Mouse (Mus musculus): ENCODE measurements at regions not wholly inside any gene's neighbourhood (a gene's known extent, or its start where the extent isn't known, plus 50 kb on each side); places are given as distances from the start of the nearest gene placed in this dataset.

DNA sequence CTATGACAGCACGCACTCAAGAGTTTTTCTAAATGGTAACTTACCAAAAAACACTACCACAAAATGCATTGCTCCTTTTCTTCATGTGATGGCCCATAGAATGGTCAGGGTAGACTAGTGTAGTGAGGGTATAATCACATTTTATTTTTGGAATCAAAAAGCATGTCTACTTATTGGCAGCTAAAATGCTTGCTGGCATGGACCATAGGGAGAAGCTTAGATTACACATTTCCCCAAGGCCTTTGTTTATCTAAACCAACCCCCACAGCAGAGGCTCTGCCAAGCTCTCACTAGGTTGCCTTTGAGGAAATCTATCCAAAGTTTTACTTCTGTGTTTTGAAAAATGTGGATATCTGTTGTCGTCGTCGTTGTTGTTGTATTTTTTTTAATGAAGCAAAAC is 235.3 kb upstream of the Rnaseh2b start:
- no peak for DNase-seq (ENCODE audit: low spot score in 2 of 2)

DNA sequence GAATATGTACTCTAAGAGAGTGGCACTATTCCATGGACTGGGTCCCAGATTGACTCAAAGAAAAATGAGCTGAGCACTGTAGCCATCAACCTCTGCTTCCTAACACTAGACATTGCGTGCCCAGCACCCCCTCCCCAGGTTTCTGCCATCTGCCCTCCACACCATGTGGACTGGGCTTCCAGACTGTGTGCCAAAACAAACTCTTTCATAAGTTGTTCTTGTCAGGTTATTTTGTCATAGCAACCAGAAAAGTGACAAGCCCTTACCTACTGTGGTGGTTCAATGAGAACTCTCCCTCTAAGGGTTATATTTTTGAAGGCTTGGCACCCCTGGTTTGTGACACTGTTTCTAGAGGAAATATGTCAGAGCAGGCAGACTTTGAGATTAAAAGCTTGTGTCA is 234.3 kb upstream of the Rnaseh2b start:
- DNase-seq (ENCODE audit: low spot score in 2 of 2) = no peak

DNA sequence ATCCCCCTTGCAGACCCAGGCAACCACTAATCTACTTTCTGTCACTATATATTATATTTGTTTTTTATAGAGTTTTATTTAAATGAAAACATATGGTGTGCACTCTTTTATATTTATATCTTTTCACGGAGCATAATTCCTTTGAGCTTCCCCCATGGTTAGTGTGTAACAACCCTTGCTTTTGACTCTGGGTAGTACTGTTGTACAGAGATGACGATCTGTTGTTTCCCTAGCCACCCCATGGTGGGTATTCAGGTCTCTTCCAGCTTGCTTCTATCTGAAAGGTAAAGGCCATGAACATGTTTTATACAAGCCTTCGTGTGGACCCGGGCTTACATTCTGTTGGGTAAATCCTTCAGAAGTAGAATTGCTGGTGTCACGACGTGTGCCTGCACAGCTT is 221.2 kb upstream of the Rnaseh2b start:
- no peak for DNase-seq (ENCODE audit: low spot score in 2 of 2)

DNA sequence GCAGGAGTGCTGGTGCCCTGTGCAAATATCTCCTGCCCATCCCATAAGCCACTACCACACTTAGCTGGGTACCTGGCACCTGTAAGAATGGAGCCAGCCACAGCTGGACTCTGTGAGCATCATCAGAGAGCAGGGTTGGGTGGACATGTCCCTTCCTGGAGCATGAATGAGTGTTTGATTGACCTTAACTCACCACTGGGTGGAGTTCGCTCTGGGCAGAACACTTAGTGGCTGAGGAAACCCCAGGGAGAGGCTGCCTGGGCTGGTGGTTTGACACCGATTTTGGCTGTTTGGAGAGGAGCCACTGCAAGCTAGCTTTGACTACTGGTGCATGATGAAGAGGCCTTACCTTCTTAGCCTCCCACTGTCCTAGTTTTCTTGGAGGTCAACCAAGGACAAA is 208.3 kb upstream of the Rnaseh2b start:
- DNase-seq (ENCODE audit: low spot score in 2 of 2) = no peak

DNA sequence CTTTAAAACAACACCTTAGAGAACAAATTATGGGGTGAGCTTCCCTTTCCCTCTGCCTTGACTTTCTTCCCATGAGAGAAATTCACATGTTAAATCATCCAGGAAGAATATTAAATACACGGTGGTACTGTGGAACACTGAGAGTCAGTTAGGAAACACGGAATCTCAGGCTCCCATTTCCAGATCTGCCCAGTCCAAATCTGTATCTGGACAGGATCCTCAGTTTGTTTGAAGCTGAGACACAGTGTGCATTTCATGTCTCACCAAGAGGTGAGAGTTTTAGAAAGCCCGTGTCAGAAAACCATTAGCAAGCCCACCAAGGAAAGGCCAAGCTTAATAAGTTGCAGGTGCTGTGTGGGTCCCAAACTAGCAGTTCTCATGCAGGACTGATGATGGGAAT is 204.2 kb upstream of the Rnaseh2b start:
- DNase-seq (ENCODE audit: low spot score in 2 of 2) = no peak

GRCm38 (mm10) chr14:62117532-62117931 is 174.9 kb upstream of the Rnaseh2b start:
- DNase-seq (ENCODE audit: low spot score in 2 of 2) = no peak

DNA sequence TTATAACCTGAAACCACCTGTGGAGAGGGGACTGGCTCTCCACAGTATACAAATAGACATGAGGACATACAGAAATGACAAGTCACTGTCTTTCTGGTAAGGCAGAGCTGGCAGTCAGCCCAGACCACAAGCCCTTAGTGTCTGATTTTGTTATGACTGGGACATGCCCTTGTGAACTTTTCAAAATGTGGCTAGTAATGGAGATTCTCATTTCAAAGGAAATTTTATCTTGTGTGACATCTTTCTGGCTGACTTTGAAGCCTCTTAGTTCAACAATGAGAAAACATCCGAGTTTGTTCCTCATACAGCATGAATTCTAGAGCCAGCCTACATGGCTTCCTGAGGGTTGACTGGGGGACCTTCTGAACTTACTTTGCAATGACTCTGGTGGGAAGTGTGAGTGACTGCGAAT is 173.8 kb upstream of the Rnaseh2b start:
- no peak for DNase-seq (ENCODE audit: low spot score in 2 of 2)

DNA sequence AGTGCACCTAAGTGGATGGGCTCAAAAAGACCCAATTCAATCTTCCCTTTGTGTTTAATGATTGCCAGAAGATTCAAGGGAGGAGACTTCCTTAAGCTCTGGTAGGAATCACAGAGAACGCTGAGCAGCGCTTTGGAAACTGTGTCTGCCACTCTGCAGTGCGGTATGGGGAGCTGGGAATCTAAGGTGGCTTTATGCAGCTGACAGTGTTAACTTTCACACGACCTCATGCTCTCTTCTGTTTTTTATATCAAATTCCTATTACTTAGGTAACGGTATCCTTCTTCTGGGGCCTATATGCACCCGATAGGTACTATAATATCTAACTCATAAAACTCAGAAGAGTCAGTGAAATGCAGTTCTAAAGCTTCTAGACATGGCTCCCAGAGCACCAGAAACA is 163.5 kb upstream of the Rnaseh2b start:
- DNase-seq (ENCODE audit: low spot score in 2 of 2) = no peak

DNA sequence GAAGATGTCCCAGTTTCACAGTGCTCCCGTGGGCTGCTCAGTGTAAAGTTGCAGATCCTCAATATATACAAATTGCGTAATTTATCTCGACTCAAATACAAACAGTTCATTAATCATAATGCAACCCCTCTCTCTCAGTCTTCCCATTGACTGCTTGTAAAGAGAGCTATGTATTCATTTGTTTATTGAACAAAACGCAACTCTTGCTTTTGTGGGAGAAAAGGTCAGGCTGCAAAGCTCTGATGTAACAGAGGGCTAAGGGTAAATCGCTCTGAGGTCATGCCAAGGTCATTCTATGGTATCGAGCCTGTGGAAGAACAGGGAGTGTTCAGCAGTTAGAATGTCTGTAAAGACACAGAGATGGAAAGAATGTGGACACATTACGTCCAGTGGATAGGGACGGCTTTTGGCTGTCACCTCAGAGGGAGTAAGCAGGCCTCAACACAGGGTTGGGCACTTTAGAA is 160.0 kb upstream of the Rnaseh2b start:
- no peak for DNase-seq (ENCODE audit: low spot score in 2 of 2)

- DNase-seq (ENCODE audit: low spot score in 2 of 2) = no peak
Observed at GRCm38 (mm10) chr14:62137981-62138380, 154.4 kb upstream of the Rnaseh2b start.

DNA sequence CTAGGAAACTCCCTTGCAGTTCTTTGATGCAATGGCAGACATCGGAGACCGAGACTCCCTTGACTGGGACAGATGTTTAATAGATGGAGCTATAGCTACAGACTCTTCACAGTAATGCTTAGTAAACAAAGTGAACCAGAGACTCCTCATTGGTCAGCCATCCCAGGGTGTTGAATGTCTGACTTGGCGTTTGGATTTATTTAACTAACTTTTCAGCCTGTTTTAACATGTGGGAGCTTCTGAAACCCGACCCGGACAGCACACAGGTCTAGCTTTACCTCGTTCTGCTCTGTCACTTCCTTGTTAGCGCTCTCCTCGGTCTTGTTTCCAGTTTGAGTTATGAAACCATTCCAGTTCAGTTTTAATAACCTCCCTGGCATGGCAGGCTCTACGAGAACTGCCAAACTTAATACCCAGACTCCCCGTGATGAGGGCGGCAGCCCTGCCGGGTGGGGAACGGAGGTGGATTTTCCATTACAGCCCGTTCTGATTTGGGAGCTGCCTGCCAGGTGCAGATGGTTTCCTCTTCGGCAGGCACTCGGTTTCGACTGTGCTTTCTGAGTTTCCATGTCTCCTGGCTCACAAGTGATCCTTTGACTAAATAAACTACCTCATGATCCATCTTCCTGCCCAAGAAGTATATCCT is 147.9 kb upstream of the Rnaseh2b start:
- DNase-seq (ENCODE audit: low spot score in 2 of 2) = no peak

- no peak for DNase-seq (ENCODE audit: low spot score in 2 of 2)
Observed at GRCm38 (mm10) chr14:62157038-62157716, 135.2 kb upstream of the Rnaseh2b start.

GRCm38 (mm10) chr14:62159690-62160089 is 132.7 kb upstream of the Rnaseh2b start:
- DNase-seq (ENCODE audit: low spot score in 2 of 2) = no peak

DNA sequence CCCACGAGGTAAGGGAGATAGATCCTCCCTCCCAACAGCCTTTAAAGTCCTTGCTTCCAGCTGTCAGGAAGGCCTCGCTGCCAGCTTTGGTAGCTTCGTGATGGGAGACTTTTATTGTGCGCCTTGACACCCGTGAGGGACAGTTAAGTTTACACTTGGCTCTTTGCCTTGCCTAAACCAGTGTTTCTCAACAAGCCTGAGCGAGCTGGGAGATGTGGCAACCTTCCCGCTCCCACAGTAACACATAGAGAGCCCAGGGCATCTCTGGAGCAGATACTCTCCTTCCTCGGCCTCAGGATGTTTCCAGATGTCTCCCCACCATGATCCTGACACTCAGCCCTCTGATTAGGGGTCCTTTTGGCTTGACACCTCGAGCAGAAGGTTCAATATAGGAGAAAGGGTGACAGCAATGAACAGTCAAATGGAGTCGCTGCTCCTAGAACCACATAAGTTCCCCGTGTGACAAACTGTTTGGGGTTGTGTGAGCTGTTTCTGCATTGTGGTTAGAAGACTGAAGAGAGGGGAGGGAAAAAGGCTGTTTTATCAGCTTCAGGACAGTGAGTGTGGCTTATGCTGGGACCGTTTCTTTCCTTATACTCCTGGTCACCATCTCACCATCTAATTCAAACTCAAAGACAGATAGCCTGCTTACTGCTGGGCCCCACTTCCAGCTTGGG is 129.1 kb upstream of the Rnaseh2b start:
- no peak for DNase-seq (ENCODE audit: low spot score in 2 of 2)

GRCm38 (mm10) chr14:62164918-62165317 is 127.5 kb upstream of the Rnaseh2b start:
- DNase-seq (ENCODE audit: low spot score in 2 of 2) = no peak

DNA sequence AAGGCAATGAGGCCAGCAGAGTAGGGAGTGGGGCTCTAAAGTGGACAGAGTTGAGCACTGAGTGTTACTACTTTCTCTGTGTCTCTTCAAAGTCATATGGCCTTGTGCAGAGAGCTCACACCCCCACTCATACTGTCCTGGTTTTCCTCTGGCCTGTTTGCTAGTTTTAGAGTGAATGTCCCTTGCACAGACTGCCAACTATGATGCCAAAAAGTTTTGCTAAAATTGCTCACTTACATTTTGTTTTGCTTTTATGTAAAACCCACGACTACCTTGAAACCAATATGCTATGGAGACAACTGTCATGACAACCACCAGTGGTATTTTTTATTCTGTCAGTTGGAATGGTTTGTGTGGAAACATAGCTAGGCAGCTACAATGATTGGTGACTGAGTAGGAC is 126.4 kb upstream of the Rnaseh2b start:
- no peak for DNase-seq (ENCODE audit: low spot score in 2 of 2)

DNA sequence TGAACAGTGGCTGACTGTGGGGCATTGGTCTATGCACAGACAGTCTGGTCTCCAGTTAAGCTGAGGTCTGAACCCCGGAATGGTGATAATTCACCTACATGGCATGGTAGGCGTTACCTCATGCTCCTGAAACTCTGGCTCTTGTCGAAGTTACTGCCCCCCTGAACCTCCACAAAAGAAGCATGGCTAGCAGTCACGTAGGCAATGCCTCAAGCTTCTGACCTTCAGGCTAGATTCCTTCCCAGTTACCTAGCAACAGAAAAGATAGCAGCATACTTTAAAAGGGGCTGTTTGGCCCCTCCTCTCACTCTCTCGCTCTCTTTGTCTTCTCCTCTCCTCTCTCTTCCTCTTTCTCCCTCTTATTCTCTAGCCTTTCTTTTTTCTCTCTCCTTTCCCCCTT is 125.8 kb upstream of the Rnaseh2b start:
- no peak for DNase-seq (ENCODE audit: low spot score in 2 of 2)

DNA sequence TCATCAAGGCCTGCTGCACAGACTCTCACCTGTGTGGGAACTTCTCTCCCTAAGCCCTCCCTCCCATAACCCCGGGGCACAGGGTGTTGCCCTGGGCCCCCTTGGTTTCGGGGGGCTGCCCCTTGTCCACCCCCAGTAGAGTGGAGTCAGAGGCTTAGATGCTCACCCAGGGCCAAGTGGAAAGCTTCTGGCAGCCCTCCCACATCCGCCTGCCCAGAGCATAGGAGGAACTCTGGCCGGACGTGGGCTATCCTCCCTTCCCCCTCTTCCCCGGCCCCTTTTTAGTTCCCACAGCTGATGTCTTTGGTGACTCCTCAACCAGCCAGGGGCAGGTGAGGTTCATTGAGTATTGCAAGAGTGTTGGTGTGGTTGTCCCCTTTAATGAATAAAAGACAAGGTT is 125.3 kb upstream of the Rnaseh2b start:
- no peak for DNase-seq (ENCODE audit: low spot score in 2 of 2)

DNA sequence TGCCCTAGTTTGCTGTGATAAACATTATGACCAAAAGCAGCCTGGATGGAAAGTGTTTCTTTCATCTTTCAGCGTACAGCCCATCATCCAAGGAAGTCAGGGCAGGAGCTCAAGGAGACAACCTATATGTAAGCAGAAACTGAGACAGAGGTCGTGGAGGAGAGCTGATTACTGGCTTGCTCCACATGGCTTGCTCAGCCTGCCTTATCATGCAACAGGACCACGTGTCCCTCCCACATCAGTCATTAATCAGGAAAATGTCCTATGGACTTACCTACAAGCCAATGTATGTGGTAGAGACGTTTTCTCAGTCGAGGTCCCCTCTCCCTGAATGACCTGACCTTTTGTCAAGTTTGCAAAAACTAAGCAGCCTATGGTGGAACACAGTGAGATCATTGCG is 123.7 kb upstream of the Rnaseh2b start:
- no peak for DNase-seq (ENCODE audit: low spot score in 2 of 2)

GRCm38 (mm10) chr14:62170385-62170784 is 122.0 kb upstream of the Rnaseh2b start:
- DNase-seq (ENCODE audit: low spot score in 2 of 2) = no peak

DNA sequence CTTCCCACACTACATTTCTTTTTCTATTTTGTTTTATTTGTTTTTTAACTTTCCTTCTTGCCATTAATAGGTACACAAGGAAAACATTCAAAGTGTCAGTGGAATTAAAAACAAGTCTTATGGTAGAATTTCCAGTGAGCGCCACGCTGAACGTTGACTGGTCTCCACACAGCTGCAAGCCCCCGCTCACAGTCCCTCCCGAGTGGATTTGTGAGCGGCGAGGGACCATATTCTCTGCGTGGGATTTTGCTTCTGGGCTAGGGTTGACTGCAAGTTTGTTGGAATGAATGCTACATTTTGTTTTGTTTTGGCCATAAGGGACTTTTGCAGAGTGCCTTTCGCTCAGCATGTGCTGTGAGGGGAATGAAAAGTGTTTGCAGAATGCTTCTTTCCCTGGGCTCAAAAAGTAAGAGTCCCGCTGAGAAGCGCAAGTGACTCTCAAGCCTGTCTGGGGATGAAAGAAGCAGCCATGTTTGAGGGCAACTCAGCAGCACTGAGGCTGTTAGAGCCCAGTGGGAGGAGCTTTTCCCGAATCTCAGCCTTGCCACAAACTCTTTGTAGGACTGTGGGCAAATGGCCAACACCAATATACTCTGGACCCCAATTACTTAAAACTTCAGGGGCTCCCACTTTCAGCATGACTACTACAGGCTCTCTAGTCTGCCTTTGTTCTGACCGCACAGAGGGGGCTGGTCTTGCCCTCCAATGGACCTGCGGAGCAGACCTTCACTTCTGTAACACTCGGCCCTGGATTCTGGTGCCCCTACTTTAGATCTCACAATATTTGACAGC is 120.9 kb upstream of the Rnaseh2b start:
- DNase-seq (ENCODE audit: low spot score in 2 of 2) = no peak

- DNase-seq (ENCODE audit: low spot score in 2 of 2) = no peak
Observed at GRCm38 (mm10) chr14:62173835-62174530, 118.4 kb upstream of the Rnaseh2b start.

All from spleen, postnatal 14 days (tissue).